Mouse (Mus musculus) lung, postnatal 0 days (tissue): ENCODE data around the gene Kndc1.

ENCODE experiments used
- CTCF ChIP-seq: IDR thresholded peaks from 2 replicates; pipeline ENCODE4 v1.5.1; 2016; ENCODE audit warnings: antibody characterized with exemption, mild to moderate bottlenecking
- EP300 ChIP-seq: IDR thresholded peaks from 2 replicates; pipeline ENCODE4 v1.6.1; 2016; ENCODE audit warnings: antibody characterized with exemption, mild to moderate bottlenecking, control low read depth

DNA sequence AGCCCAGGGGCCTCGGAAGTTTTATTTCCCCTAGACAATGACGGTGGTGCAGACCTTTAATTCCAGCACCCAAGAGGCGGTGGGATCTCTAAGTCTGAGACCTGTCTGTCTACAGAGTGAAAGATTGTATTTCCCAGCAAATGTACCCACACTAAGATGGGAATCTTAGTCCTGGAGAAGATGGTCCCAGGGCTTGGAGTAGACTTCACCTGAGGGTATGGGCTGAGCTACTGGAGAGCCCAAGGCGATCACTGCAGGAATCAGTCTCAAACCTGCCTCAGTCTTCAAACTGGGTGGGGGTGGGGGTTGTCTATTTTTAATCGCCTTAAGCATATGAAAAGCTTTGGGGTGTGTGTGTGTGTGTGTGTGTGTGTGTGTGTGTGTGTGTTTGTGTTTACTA lies 51.5 kb downstream of the Kndc1 start:
- TF ChIP-seq CTCF = no peak
- no peak for TF ChIP-seq EP300
